Mouse (Mus musculus): ENCODE measurements around the gene Rab38. TPM values are rescaled to one million over a fixed set of nuclear protein-coding genes. Genes with fewer than 3 reads are reported as not detected.
A peak's percentile ranks its signal among the peaks of the same experiment; 100 is the strongest.

Gene Rab38
- polyA plus RNA-seq, 1 experiment = 2.3 TPM

- TF ChIP-seq EP300 (IDR thresholded peaks at IDR 0.05; ENCODE audit: insufficient read depth, low read depth, low read length) (no peak), POLR2A (IDR thresholded peaks at IDR 0.05; ENCODE audit: insufficient read depth, low read length) (no peak), CTCF (IDR thresholded peaks at IDR 0.05; ENCODE audit: low read depth, low read length) (no peak)
- no peaks in the 10 kb centered on the region for H3K4me1 ChIP-seq (ENCODE audit: control insufficient read depth, insufficient read depth, low read length)
- no peak overlapping the region for H3K4me3 ChIP-seq (ENCODE audit: low read depth, low read length)
- no peaks in the 10 kb centered on the region for H3K27me3 ChIP-seq (ENCODE audit: control insufficient read depth, insufficient read depth, low read length, poor library complexity, severe bottlenecking)
- no peak overlapping the region for H3K9ac ChIP-seq (ENCODE audit: low read depth, poor library complexity, severe bottlenecking)
- H3K27ac ChIP-seq (ENCODE audit: insufficient read depth, low read length) = no peak overlapping the region
- no peaks in the 10 kb centered on the region for H3K9me3 ChIP-seq (replicated peaks; ENCODE audit: control insufficient read depth, insufficient read depth, low read length, poor library complexity, severe bottlenecking)
- H3K36me3 ChIP-seq (ENCODE audit: control insufficient read depth, insufficient read depth, low read length, poor library complexity, severe bottlenecking) = no peaks in the 10 kb centered on the region
Observed at GRCm38 (mm10) chr7:88423889-88424288, 6.2 kb upstream of the Rab38 start.

- Histone ChIP-seq H3K4me3 (ENCODE audit: low read depth, low read length) (no peak overlapping the region), H3K9me3 (replicated peaks; ENCODE audit: control insufficient read depth, insufficient read depth, low read length, poor library complexity, severe bottlenecking) (no peaks in the 10 kb centered on the region), H3K27me3 (ENCODE audit: control insufficient read depth, insufficient read depth, low read length, poor library complexity, severe bottlenecking) (no peaks in the 10 kb centered on the region), H3K27ac (ENCODE audit: insufficient read depth, low read length) (no peak overlapping the region), H3K4me1 (ENCODE audit: control insufficient read depth, insufficient read depth, low read length) (no peaks in the 10 kb centered on the region), H3K36me3 (ENCODE audit: control insufficient read depth, insufficient read depth, low read length, poor library complexity, severe bottlenecking) (no peaks in the 10 kb centered on the region), H3K9ac (ENCODE audit: low read depth, poor library complexity, severe bottlenecking) (no peak overlapping the region)
- TF ChIP-seq EP300 (IDR thresholded peaks at IDR 0.05; ENCODE audit: insufficient read depth, low read depth, low read length) = no peak
- no peak for TF ChIP-seq POLR2A (IDR thresholded peaks at IDR 0.05; ENCODE audit: insufficient read depth, low read length)
- TF ChIP-seq CTCF (IDR thresholded peaks at IDR 0.05; ENCODE audit: low read depth, low read length) = no peak
Observed at GRCm38 (mm10) chr7:88425744-88426143, 4.3 kb upstream of the Rab38 start.

GRCm38 (mm10) chr7:88427484-88427883, 2.6 kb upstream of the Rab38 start:
- Histone ChIP-seq H3K9me3 (replicated peaks; ENCODE audit: control insufficient read depth, insufficient read depth, low read length, poor library complexity, severe bottlenecking) (no peaks in the 10 kb centered on the region), H3K36me3 (ENCODE audit: control insufficient read depth, insufficient read depth, low read length, poor library complexity, severe bottlenecking) (no peaks in the 10 kb centered on the region), H3K9ac (ENCODE audit: low read depth, poor library complexity, severe bottlenecking) (no peak overlapping the region)

DNA sequence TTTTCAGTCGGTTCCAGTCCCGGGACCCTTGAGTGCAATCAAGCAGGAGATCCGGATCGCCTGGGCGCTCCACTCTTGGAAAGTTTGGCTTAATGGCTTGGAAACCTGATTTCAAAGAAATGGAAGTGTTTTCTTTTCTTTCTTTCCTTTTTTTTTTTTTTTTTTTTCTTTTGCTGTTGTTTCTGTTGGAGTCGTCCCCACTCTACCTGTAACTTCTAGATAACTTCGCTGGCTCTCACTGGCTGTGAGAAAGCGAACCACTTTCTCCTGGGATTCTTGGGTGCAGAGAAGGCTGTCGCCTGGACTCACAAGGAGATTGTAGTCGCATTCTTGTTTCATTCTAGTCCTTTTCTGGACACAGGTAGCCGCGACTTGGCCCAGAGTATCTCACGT, 615 bp downstream of the Rab38 start:
- Histone ChIP-seq H3K9me3 (replicated peaks; ENCODE audit: control insufficient read depth, insufficient read depth, low read length, poor library complexity, severe bottlenecking) (no peaks in the 10 kb centered on the region), H3K4me1 (ENCODE audit: control insufficient read depth, insufficient read depth, low read length) (no peaks in the 10 kb centered on the region), H3K9ac (ENCODE audit: low read depth, poor library complexity, severe bottlenecking) (peak overlapping the region; percentile 29), H3K27ac (ENCODE audit: insufficient read depth, low read length) (no peak overlapping the region), H3K36me3 (ENCODE audit: control insufficient read depth, insufficient read depth, low read length, poor library complexity, severe bottlenecking) (no peaks in the 10 kb centered on the region), H3K27me3 (ENCODE audit: control insufficient read depth, insufficient read depth, low read length, poor library complexity, severe bottlenecking) (no peaks in the 10 kb centered on the region), H3K4me3 (ENCODE audit: low read depth, low read length) (peak overlapping the region; percentile 65)
- no peak for TF ChIP-seq EP300 (IDR thresholded peaks at IDR 0.05; ENCODE audit: insufficient read depth, low read depth, low read length)
- TF ChIP-seq CTCF (IDR thresholded peaks at IDR 0.05; ENCODE audit: low read depth, low read length) = no peak
- TF ChIP-seq POLR2A (IDR thresholded peaks at IDR 0.05; ENCODE audit: insufficient read depth, low read length) = no peak

More at GRCm38 (mm10) chr7:88427484-88427883, 2.6 kb upstream of the Rab38 start:
- Histone ChIP-seq H3K27me3 (ENCODE audit: control insufficient read depth, insufficient read depth, low read length, poor library complexity, severe bottlenecking) (no peaks in the 10 kb centered on the region), H3K4me3 (ENCODE audit: low read depth, low read length) (no peak overlapping the region), H3K4me1 (ENCODE audit: control insufficient read depth, insufficient read depth, low read length) (no peaks in the 10 kb centered on the region), H3K27ac (ENCODE audit: insufficient read depth, low read length) (no peak overlapping the region)
- TF ChIP-seq POLR2A (IDR thresholded peaks at IDR 0.05; ENCODE audit: insufficient read depth, low read length) (no peak), CTCF (IDR thresholded peaks at IDR 0.05; ENCODE audit: low read depth, low read length) (no peak), EP300 (IDR thresholded peaks at IDR 0.05; ENCODE audit: insufficient read depth, low read depth, low read length) (no peak)

DNA sequence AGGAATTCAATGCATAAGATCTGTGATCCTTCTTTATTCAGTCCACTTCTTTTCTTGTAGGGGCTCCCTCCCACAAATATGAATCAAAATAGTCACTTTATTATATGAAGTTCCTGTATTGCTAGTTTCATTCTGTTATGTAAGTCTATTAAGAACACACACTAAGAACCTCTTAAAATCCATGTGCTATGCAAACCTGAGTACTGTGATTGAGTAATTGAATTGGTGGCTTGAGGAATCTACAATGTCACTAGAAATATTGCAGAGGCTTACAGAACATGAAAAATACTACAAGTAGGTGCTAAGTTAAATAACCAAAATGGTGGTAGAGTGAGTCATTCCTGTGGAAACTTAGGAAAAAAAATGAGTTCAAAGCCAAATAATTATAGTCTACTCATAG, 10.2 kb downstream of the Rab38 start:
- TF ChIP-seq EP300 (IDR thresholded peaks at IDR 0.05; ENCODE audit: insufficient read depth, low read depth, low read length) = no peak
- TF ChIP-seq CTCF (IDR thresholded peaks at IDR 0.05; ENCODE audit: low read depth, low read length) = no peak
- no peak for TF ChIP-seq POLR2A (IDR thresholded peaks at IDR 0.05; ENCODE audit: insufficient read depth, low read length)
- no peak overlapping the region for H3K27ac ChIP-seq (ENCODE audit: insufficient read depth, low read length)
- no peaks in the 10 kb centered on the region for H3K36me3 ChIP-seq (ENCODE audit: control insufficient read depth, insufficient read depth, low read length, poor library complexity, severe bottlenecking)
- H3K27me3 ChIP-seq (ENCODE audit: control insufficient read depth, insufficient read depth, low read length, poor library complexity, severe bottlenecking) = no peaks in the 10 kb centered on the region
- no peaks in the 10 kb centered on the region for H3K4me1 ChIP-seq (ENCODE audit: control insufficient read depth, insufficient read depth, low read length)
- H3K4me3 ChIP-seq (ENCODE audit: low read depth, low read length) = no peak overlapping the region
- H3K9ac ChIP-seq (ENCODE audit: low read depth, poor library complexity, severe bottlenecking) = no peak overlapping the region
- H3K9me3 ChIP-seq (replicated peaks; ENCODE audit: control insufficient read depth, insufficient read depth, low read length, poor library complexity, severe bottlenecking) = no peaks in the 10 kb centered on the region

- no peaks in the 10 kb centered on the region for H3K9me3 ChIP-seq (replicated peaks; ENCODE audit: control insufficient read depth, insufficient read depth, low read length, poor library complexity, severe bottlenecking)
- H3K4me3 ChIP-seq (ENCODE audit: low read depth, low read length) = no peak overlapping the region
- no peak overlapping the region for H3K9ac ChIP-seq (ENCODE audit: low read depth, poor library complexity, severe bottlenecking)
- H3K27ac ChIP-seq (ENCODE audit: insufficient read depth, low read length) = no peak overlapping the region
- H3K4me1 ChIP-seq (ENCODE audit: control insufficient read depth, insufficient read depth, low read length) = no peaks in the 10 kb centered on the region
- H3K27me3 ChIP-seq (ENCODE audit: control insufficient read depth, insufficient read depth, low read length, poor library complexity, severe bottlenecking) = no peaks in the 10 kb centered on the region
- no peaks in the 10 kb centered on the region for H3K36me3 ChIP-seq (ENCODE audit: control insufficient read depth, insufficient read depth, low read length, poor library complexity, severe bottlenecking)
- TF ChIP-seq POLR2A (IDR thresholded peaks at IDR 0.05; ENCODE audit: insufficient read depth, low read length) (no peak), EP300 (IDR thresholded peaks at IDR 0.05; ENCODE audit: insufficient read depth, low read depth, low read length) (no peak), CTCF (IDR thresholded peaks at IDR 0.05; ENCODE audit: low read depth, low read length) (no peak)
Observed at GRCm38 (mm10) chr7:88442649-88443048, 12.6 kb downstream of the Rab38 start.

Data from ES-Bruce4 (cell line).